Mouse (Mus musculus): ENCODE measurements around the gene Hmgcl.

DNA sequence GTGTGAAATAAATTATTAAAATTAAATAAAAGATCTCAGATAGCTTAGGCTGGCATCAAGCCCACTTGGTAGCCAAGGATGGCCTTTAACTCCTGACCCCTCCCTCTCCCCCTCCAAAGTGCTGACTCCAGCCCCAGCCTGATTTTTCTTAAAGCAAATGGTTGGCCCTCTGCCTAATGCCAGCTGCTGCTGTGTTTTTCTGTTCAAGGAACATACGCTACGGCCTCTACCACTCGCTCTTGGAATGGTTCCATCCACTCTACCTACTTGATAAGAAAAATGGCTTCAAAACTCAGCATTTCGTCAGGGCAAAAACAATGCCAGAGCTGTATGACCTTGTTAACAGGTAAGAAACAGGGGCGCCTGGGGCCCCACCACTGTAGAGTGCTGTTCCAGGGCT is 20.9 kb upstream of the Hmgcl start:
- no peak for TF ChIP-seq POLR2A (IDR thresholded peaks at IDR 0.05; ENCODE audit: insufficient read depth, low read depth, low read length)
- no peak for TF ChIP-seq CTCF (IDR thresholded peaks at IDR 0.05)
- no peak for TF ChIP-seq EP300 (IDR thresholded peaks at IDR 0.05; ENCODE audit: insufficient read depth, low read depth, low read length)

Measured in heart, adult 2 months (tissue).